Mouse (Mus musculus) adrenal gland, adult 10 weeks (tissue): ENCODE measurements around the gene Zfp691. TPM values are rescaled to one million over a fixed set of nuclear protein-coding genes. Genes with fewer than 3 reads are reported as not detected.

Experiments used
- polyA plus RNA-seq: library from polyadenylated mRNA; stranded (reverse); fragments of 350-450 nt; fragmentation: Illumina TruSeq; extraction: RNeasy Lipid Tissue Mini Kit (QIAGEN cat#74804); gene quantifications from one replicate; pipeline ENCODE4 v1.2.3, GENCODE M21; 2014; ENCODE audit warnings: low read depth, low replicate concordance

Zfp691 gene
- polyA plus RNA-seq, result 0.87 TPM

GRCm38 (mm10) chr4:119173851-119174453 is at the start of gene Zfp691:
Gene Zfp691 (minus strand): TSS chr4:119174195.

GRCm38 (mm10) chr4:119218169-119218568 is 44.2 kb upstream of the Zfp691 start, which contains the start of gene Tmem269:
Gene Tmem269 (minus strand): TSS chr4:119218217.

GRCm38 (mm10) chr4:119194909-119195581 is 21.1 kb upstream of the Zfp691 start, which contains the start of gene Svbp:
Gene Svbp (plus strand): TSS chr4:119195306.

GRCm38 (mm10) chr4:119189864-119190263 is 15.9 kb upstream of the Zfp691 start, which contains the start of gene Ermap:
Gene Ermap (minus strand): TSS chr4:119190011.

Other genes with a start within 250 kb of the Zfp691 start
- gene Olfr1328, start 235.6 kb downstream of the Zfp691 start, polyA plus RNA-seq, result not detected
- not detected for gene Lao1, start 212.6 kb downstream of the Zfp691 start, polyA plus RNA-seq
- 5.1 TPM for gene Slc2a1, start 65.5 kb downstream of the Zfp691 start, polyA plus RNA-seq
- gene Ermap, start 15.8 kb upstream of the Zfp691 start, polyA plus RNA-seq, result 0.17 TPM
- gene Svbp, start 21.1 kb upstream of the Zfp691 start, polyA plus RNA-seq, result 10.2 TPM
- gene Tmem269, start 44.0 kb upstream of the Zfp691 start, polyA plus RNA-seq, result not detected
- 9.1 TPM for gene AU022252, start 58.5 kb upstream of the Zfp691 start, polyA plus RNA-seq
- 32.2 TPM for gene P3h1, start 58.7 kb upstream of the Zfp691 start, polyA plus RNA-seq
- gene Cldn19, start 81.2 kb upstream of the Zfp691 start, polyA plus RNA-seq, result not detected
- 685 TPM for gene Ybx1, start 120.4 kb upstream of the Zfp691 start, polyA plus RNA-seq
- gene Ppih, start 146.4 kb upstream of the Zfp691 start, polyA plus RNA-seq, result 27.2 TPM
- gene Ccdc30, start 241.3 kb upstream of the Zfp691 start, polyA plus RNA-seq, result 28.7 TPM
- 82.8 TPM for gene Ppcs, start 248.2 kb upstream of the Zfp691 start, polyA plus RNA-seq
- 5.2 TPM for gene Zmynd12, start 248.6 kb upstream of the Zfp691 start, polyA plus RNA-seq